Mouse (Mus musculus) T-cell, adult 2 months (primary cell): ENCODE results near the gene Aebp2.
"Not testable (repeated sequence)": the region's sequence is repeated elsewhere in the genome, so short reads cannot be mapped to it uniquely, and the experiment has no call there.

Source experiments
- DNase-seq: peaks from one replicate; pipeline ENCODE4 v3.0.0; 2022; ENCODE audit warnings: low spot score

The Aebp2 gene

DNA sequence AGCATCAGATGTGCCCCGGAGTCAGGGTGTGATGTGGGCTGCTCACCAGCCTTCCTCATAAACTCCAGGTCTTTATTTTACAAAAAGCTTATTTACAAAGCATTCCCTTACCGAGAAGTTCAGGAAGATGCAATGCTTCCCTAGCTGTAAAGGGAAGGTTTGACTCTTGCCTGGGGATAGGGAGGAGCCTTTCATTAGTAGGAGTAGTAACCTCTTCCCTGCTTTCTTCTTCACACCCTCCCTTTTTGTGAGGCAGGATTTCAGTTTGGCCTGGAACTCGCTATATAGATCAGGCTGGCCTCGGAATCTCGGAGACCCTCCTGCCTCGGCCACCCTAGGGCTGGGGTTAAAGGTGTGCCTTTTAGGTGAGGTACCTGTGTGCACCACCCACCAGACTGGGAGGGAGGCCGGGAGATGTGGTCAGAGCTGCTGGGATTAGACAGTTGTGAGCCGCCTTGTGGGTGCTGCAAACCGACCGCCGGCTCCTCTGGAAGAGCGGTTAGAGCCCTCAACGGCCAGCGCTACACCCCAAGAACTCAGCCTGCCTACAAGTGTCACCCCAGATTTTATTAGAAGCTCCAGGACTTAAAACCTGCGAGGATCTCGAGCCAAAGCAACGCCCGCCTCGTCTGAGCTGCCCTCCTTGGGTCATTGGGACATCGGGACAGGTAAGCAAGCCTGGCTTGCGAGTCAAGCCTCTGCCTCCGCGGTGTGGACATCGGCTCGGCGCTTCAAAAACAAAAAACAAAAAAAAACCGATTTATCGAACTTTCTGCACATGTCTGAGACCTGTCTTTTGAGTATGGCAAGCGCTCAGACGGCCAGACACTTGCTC, at the start of gene Aebp2:
Aebp2 (plus strand) TSS at position 273 of the 835 bp plus-strand sequence.
- DNase-seq, result peak; percentile 17

DNA sequence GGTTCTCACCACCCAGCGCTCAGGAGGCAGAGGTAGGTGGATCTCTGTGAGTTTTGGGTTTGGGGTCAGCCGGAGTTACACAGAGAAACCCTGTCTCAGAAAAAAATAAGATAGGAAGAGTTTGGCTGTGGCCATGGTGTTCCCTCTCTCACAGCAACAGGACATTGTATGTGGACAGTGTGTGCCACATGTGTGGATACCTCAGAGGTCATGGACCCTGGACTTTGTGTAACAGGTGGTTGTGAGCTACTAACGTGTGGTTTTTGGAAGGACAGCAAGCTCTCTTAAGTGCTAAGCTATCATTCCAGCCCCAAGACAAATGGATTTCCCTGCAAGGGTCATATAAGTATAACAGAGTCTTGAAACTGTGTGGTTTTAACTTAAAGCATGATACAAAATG, 47.5 kb upstream of the Aebp2 start:
- no peak for DNase-seq

DNA sequence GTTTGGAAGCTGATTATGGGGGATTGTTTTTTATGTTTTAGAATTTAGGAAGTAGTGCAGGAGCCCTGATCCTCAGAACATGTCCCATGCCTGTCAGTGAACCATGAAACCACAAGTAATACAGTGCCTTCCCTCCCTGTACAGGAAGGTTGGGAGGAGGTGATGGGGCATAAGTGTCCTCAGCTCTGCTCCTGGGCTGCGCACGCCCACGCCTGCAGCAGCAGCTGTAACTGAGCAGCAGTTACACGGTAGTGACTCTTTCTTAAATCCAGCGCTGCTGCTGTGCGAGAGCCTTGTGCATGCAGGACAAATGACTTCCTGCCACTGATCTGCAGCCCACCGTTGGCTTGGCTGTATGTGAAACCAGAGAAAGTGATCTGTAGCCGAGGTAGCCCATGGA, 46.3 kb upstream of the Aebp2 start:
- DNase-seq, result no peak

DNA sequence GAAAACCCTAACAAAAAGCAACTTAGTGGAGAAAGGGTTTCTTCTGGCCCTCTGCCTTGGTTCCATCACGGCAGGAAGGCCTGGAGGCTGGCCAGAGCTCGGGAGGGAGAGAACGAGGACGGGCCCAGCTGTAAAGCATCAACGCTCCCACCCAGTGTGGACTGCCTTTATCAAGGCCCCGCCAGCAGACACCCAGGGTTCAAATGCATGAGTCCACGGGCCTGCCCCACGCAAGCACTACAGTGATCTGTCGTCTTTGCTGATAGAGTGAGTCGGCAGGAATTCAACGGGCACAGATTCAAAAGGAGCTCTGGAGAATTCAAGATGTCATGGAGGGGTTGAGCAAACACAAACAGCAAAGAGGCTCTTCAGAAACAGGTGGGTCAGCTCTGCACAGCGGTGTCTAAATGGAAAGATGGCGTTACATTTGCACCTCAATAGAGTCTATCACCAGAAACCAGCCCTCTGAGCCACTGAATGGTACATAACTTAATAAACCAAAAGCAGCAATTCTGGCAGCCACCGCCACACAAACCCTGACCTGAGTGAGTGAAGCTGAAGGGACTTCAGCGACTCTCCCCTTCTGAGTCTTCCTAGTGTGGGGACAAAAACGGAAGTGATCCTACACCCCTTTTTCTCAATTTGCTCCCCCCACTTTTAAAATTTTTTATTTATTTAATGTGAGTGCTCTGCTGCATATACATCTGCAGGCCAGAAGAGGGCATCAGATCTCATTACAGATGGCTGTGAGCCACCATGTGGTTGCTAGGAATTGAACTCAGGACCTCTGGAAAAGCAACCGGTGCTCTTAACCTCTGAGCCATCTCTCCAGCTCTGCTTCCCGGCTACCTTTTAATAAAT, 45.3 kb upstream of the Aebp2 start:
- DNase-seq, result no peak

DNA sequence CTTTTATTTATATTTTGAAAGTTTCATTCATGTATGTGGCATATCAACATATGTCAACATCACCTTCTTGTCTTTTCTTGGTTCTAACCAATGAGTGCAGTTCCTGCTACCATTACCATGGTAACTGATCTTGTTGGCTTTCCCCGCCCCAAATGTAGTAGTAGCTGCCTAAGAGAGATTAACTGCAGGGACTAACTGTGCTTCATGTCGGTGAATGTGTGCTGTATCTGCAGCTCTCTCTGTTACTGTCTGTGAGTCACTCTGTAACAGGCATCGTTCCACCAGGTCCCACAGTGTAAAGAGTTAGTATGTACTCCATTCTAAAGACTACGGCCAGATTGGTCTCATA, 44.7 kb upstream of the Aebp2 start:
- no peak for DNase-seq

DNA sequence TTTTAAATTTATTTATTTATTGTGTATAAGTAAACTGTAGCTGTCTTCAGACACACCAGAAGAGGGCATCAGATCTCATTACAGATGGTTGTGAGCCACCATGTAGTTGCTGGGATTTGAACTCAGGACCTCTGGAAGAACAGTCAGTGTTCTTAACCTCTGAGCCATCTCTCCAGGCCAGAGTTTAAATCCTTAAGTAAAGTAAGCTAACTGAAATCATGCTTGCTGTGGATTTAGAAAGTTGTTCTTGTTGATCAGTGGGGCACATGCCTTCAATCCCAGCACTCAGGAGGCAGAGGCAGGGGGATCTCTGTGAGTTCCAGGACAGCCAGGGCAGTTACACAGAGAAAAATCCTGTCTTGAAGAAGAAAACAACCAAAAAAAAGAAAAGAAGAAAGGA, 43.5 kb upstream of the Aebp2 start:
- DNase-seq, result not testable (repeated sequence)

DNA sequence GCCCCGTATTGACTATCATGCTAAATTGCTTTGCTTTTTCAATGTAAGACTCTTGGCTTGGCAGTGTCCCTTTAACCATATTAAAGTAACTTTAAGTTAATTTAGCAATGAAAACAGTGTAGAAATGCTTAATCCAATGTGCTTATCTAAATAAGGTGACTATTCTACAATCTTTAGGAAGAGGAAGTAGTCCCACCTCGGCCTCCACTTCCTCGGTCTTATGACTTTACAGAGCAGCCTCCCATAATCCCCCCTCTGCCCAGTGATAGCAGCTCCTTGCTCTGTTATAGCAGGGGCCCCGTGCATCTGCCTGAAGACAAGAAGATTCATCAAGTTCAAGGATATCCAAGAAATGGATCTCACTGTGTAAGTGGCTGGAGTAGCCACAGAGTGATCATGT, 42.3 kb upstream of the Aebp2 start:
- no peak for DNase-seq

DNA sequence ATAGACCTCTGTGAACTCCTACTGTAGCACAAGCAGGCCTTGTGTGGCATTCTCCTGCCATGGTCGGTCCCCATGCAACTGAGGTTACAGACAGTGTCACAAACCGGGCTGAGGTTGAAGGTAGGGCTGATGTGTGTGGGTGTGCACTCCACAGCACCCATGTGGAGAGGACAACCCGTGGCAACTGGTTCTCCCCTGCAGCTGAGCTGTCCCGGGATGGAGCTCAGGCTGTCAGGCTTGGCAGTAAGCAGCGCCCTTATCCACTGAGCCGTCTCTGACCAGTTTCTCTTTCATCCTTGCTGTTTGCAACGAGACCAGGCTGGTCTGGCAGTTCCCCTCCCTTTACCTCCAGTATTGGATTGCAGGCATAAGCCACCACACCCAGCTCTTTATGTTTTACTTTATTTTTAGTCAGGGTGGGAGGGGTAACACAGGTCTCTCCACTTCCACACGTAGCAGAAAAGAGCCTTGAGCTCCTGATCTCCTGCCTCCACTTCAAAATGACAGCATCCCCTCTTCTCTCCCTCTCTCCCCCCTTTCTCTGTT, 35.7 kb upstream of the Aebp2 start:
- DNase-seq, result no peak

DNA sequence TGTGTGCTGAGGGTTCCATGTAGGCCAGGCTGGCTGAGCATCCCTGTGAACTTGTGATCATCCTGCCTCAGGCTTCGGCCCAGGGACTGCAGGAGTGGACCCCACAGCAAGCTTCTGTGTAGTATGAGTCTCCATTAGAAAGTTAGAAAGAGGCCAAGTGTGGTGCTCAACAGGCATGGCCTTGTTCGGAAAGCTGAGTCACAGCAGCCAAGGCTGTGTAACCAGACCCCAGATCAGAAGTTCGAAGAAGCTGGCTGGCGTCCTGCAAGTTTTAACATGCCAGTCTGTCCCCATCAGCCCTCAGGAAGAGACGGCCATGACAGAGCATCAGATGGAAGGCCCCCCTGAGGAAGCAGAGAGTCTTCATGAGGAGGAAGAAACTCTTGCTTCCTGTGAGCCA, 31.1 kb upstream of the Aebp2 start:
- no peak for DNase-seq

DNA sequence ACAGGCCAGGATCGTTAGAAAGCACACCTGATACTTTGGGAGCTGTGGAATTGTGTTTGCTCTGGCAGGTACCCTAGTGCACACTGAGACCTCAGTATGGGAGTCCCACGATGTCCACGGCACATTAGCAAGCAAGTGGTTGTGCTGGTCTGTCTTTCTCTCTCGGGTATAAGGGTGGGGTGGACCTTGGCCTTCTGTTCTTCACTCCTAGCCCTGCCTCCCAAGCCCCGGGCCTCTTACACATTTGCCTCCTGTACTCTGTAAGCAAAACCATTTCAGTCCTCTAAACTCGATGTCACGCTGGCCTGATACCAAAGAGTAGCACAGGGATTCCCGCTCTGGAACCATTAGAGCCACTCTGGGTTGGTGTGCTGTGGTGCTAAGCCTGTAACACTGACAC, 29.8 kb upstream of the Aebp2 start:
- no peak for DNase-seq

DNA sequence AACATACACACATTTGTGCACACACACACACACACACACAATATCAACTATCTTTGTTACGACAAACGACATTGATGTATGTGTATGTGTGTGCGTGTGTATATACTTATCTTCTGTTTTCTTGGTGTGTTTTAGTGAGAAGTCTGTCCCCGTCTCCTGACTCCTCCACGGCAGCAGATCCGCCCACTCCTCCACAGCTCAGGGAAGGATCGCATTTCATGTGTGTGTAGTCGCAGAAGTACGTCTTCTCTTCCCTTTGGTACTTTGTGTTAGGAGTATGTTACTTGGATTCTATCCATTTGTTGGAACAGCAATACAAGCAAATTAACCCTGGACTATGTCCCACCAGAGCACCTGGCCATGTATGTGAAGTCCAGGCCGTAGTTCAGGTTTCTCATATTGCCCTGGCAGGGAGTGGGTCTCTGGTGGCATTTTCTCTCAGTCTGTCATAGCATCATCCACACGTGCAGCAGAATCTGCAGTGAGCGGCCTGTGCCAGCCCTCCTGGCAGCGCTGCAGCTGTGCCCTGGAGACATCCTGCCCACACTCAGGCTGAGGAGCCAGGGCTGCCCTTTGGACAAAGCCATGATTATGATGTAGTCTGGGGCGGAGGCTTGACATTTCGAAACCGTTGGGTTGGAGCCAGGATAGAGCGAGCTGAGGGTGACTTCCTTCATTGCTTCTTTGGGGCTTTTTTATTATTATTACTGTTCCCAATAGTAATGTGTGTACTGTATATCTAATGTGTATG, 28.9 kb upstream of the Aebp2 start:
- DNase-seq, result no peak

DNA sequence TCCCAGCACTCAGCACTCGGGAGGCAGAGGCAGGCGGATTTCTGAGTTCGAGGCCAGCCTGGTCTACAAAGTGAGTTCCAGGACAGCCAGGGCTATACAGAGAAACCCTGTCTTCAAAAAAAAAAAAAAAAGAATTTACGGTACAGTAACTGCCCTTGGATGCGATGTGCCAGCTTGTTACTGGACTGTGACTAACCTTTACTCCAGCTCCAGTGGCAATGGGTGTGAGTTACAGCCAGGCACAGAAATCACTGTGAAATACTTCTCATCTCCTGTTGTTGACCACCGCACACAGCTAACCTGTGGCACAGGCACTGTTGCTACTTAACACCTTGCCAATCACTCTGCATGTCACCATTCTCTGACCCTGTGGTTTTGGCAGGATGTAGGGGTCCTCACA, 26.9 kb upstream of the Aebp2 start:
- not testable (repeated sequence) for DNase-seq

DNA sequence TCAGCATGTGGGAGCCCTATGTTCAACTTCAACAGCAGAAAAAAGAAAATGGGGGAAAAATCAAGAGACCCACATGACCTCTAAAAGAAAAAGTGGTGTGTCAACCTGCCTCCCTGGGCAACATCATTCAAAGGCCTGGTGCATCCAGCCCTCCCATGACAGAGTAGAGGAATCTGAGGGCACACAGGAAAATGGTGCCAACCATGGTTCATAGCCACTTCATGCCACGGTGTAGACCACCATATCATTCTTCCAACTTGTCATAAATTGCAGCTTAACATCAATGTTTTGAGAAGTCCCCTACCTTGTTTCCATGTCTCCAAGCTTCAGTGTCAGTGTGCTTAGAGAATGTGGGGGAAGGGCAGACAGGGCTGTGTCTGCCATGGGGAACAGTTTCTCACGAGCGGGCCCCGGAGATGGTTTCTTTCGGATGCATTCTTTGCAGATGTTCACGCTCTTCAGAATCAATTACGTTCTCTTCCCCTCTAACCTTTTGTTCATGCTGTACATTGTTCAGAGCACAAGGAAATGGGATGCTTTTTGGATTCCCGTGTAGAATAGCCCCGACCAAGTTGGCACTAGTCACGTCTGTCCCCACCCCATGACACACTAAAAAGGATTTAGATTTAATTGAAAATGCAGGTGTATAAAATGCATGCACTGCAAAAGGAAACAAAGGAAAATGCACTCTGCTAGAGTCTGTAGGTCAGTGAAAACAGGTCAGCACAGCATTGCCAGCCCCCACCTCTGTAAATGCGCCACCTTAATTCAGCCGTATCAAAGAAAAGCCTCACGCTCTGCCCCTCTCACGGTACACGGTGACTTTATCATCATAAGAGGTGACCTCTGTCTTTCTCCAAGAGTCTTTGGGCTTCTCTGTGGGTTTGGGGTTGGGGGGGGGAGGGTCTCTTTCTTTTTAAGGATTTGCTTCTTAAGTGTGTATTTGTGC, 24.8 kb upstream of the Aebp2 start:
- DNase-seq, result no peak

DNA sequence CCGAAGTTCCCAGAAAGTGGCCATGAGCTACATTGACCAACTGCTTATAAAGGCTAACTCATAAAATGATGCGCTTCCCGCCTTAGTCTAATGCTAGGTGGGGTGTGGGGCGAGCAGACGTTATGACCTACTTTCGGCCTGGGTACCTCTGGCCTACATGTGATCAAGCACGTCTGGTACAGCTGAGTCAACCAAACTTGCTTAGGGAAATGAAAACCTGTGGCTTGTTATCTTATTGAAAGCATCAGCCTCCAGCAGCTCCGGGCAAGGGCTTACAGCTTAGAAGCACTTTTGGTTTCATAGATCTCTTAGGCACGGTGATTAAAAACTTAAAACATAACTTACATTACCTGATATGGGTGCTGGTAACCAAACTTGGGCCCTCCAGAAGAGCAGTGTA, 23.9 kb upstream of the Aebp2 start:
- DNase-seq, result peak; percentile 20

DNA sequence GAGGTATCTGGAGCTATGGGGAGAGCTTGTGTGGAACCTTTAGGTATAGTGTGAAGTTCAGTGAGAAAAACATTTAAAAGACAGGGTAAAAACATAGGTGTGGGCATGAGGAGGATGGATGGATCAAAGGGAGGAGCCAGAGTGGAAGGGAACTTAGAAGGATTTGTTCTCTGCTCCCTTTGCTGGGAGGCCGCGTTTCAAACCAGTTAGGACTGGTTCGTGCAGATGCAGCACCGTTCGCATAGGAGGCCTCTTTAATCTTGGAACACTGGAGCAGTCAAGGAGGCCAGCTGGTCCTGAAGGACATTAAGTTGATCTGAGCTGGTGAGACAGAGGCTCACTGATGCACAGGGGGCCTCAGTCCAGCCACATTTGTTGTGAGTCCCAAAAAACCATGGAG, 23.1 kb upstream of the Aebp2 start:
- no peak for DNase-seq

DNA sequence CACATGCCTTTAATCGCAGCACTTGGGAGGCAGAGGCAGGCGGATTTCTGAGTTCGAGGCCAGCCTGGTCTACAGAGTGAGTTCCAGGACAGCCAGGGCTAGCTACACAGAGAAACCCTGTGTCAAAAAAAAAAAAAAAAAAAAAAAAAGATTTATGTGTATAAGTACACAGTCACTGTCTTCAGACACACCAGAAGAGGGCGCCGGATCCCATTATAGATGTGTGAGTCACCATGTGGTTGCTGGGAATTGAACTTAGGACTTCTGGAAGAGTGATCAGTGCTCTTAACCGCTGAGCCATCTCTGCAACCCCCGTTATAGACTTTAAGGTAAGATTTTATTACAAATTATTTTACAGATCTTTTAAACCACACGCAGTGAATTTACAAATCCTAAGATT, 21.8 kb upstream of the Aebp2 start:
- DNase-seq, result not testable (repeated sequence)

DNA sequence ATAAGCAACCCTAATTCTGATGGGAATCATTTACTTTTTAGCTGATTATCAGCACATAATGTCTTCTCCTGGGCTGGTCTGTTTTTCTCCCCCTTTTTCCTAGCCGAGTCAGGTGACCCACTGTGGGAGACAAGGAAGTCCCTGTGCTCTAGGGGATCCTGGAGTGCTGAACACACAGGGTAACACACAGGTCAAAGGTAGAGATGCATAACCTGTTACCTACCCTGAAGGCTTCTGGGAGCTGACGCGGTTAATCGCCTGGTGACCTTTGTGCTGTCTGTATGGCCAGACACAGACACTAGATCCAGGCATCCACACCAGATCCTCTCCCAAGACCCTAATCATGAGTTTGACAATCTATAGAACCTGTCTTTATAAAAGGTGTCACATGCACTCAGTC, 21.3 kb upstream of the Aebp2 start:
- no peak for DNase-seq

DNA sequence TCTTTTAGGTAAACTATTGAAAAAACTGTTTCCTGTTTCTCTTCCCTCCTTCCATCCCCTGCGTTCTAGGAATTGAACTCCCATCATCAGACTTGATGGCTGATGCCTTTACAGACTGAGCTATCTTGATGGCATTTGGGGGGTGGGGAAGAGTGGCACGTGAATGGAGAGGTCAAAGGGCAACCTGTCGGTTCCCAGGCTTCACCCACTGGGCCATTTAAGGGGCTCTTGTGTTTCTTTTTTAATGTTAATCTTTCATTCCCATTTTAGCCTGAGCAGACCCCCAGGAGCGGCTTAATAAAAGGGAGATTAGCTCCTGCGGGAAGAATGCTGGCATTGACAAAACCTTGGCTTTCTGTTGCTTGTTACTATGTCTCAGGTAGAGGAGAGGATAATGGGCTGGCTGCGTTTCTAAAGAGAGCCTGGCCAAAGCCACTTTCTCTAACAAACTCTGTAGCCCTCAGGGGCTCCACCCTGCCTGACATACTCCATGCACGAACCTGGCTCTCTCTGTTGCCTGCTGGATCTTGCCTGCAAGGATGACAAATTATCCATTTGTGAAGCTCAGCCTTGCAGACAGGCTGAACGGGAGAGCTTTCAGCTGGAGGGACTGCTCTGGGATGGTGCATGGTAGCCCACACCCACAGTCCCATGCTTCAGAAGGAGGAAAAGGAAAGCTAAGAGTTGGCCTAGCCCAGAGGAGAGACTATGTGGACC, 19.1 kb upstream of the Aebp2 start:
- DNase-seq, result no peak

DNA sequence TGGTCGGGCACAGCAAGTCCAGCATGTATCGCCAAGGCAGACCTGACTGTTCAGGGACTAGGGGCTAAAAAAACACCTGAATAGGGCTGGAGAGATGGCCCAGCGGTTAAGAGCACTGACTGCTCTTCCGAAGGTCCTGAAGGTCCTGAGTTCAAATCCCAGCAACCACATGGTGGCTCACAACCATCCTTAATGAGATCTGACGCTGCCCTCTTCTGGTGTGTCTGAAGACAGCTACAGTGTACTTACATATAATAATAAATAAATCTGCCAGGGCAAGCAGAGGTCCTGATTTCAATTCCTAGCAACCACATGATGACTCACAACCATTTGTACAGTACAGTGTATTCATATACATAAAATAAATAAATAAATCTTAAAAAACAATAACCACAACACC, 17.3 kb upstream of the Aebp2 start:
- not testable (repeated sequence) for DNase-seq

DNA sequence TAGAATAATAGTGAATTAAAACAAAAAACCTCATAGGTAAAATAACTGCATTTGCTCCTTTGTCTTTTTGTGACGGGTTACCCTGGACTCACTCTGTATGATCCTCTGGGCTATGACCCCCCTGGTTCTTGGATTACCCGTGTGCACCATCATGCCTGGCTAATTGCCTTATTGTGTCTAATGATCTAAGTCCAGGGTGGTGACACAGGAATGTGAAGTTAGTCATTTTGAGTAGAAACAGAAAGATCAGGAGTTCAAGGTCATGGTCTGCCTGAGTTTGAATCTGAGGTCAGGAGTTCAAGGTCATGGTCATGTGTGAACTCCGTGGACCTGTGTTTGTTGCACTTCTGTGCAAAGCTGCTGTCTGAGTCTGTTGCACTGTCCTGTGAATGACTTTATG, 16.7 kb upstream of the Aebp2 start:
- DNase-seq, result no peak

DNA sequence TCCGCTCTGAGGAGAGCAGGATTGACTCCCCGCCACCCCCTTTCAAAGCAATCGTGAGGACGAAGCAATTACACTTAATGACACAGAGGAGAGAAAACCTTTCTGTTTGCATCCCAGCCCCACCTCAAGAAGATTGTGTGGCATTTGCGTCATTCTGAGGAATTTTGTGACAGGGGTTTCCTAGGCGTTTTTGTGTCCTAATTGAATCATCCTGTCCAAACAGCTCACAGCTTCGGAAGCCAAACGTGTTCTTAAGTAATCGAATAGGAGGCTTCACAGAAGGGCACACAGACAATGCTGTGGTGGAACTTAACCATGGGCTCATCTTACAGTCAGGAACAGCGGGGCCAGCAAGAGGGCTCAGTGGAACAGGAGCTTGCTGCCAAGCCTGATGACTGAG, 15.9 kb upstream of the Aebp2 start:
- no peak for DNase-seq
